Mouse (Mus musculus): ENCODE data around the gene Tma7.

Tma7 gene

GRCm38 (mm10) chr9:109082124-109082800, at the start of gene Tma7, which contains the start of gene Ccdc51:
Gene Tma7 (minus strand): TSS chr9:109082587.
Gene Ccdc51 (plus strand): TSS chr9:109082493.
- DNase-seq (ENCODE audit: low spot score in 2 of 2): peak; percentile 76 to 83

- no peak for DNase-seq (ENCODE audit: low spot score in 2 of 2)
Observed at GRCm38 (mm10) chr9:109130076-109130475, 47.7 kb upstream of the Tma7 start.

DNA sequence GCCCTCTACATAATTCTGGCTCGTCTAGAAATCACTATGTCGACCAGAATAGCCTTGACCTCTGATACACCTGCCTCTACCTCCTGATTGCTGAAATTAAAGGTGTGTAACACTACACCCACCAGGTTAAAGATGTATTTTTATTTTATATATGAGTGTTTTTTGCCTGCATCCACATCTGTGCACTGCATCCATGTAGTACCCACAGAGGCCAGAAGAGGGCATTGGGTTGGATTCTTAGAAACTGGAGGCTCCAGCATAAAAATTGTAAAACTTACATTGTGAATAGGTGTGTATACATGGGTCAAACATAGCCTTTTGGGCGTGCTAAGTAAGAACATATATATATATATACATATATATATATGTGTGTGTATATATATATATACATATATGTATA, 45.8 kb upstream of the Tma7 start:
- DNase-seq (ENCODE audit: low spot score in 2 of 2): no peak

GRCm38 (mm10) chr9:109127076-109127475, 44.7 kb upstream of the Tma7 start:
- DNase-seq (ENCODE audit: low spot score in 2 of 2): no peak

GRCm38 (mm10) chr9:109125481-109125880, 43.1 kb upstream of the Tma7 start:
- no peak for DNase-seq (ENCODE audit: low spot score in 2 of 2)

- no peak for DNase-seq (ENCODE audit: low spot score in 2 of 2)
Observed at GRCm38 (mm10) chr9:109125043-109125442, 42.7 kb upstream of the Tma7 start.

DNA sequence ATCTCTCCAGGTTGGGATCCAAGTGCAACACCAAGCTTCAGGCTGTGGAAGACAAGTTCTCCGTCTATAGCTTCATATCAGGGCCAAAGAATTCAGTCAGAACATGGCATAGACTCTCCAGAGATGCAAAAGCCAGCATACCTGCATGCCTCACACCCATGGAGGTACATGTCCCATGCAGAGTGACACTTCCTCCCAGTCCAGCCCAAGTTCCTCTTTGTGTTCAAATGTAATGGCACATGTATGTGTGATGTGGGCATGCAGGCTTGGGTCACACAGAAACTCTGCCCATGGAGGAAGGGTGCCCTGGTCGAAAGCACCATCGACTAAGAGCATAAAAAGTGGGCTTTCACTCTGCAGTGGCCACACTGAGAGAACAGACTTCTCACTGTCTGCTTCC, 41.8 kb upstream of the Tma7 start:
- DNase-seq (ENCODE audit: low spot score in 2 of 2): no peak

- no peak for DNase-seq (ENCODE audit: low spot score in 2 of 2)
Observed at GRCm38 (mm10) chr9:109123266-109123665, 40.9 kb upstream of the Tma7 start.

GRCm38 (mm10) chr9:109122553-109123085, 40.2 kb upstream of the Tma7 start:
- DNase-seq (ENCODE audit: low spot score in 2 of 2): no peak

DNA sequence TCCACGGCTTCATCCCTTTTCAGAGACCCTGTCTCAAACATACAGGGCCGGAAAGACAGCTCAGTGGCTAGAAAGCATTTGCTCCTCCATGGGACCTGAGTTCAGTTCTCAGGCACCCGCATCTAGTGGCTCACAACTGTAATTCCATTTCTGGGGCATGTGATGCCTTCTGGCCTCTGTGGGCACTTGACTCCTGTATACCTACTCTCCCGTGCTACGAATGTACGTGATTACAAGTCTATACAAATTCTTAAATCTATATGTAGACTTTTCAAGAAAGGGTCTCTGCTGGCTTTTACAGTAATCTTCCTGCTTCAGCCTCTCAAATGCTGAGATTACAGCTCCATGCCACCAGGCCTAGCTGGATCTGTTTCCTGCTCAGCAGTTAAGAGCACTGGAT, 38.6 kb upstream of the Tma7 start:
- no peak for DNase-seq (ENCODE audit: low spot score in 2 of 2)

- peak in 1 of 2 experiments; percentile 21 for DNase-seq (ENCODE audit: low spot score in 2 of 2)
Observed at GRCm38 (mm10) chr9:109119571-109119970, 37.2 kb upstream of the Tma7 start.

DNA sequence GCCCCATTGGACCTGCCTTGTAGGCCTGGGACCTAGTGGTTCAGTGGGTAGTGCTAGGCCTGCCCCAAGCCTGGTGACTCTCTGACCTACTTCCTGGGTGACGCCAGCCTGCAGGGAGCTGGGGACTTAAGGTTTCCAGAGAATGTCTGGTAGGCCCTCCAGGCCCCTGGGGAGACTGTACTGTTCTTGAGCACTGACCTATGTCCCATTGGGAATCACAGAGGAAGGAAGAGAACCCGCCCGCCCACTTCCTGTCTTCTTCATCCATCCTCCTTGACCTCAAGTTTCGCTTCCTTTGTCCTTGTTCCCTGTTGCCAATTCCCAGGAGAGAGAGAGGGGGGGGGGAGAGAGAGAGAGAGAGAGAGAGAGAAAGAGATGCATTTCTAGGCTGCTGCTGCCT, 35.7 kb upstream of the Tma7 start:
- DNase-seq (ENCODE audit: low spot score in 2 of 2): peak in 1 of 2 experiments; percentile 17

GRCm38 (mm10) chr9:109116205-109116604, 33.8 kb upstream of the Tma7 start:
- no peak for DNase-seq (ENCODE audit: low spot score in 2 of 2)

- peak in 1 of 2 experiments; percentile 56 for DNase-seq (ENCODE audit: low spot score in 2 of 2)
Observed at GRCm38 (mm10) chr9:109114871-109115270, 32.5 kb upstream of the Tma7 start.

DNA sequence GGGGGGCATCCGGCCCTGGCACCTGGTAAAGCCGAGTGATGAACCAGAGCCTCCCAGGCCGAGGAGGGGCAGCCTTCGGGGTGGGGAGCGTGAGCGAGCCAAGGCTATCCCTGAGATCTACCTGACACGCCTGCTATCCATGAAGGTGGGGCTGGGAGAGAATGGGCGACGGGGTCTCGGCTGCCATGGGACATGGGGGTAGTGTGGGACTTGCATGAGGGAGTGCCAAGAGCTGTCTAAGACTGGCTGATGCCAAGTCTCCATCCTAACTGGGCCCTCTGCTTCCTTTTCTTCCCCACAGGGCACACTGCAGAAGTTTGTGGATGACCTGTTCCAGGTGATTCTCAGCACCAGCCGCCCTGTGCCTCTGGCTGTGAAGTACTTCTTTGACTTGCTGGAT, 31.9 kb upstream of the Tma7 start:
- DNase-seq (ENCODE audit: low spot score in 2 of 2): peak in 1 of 2 experiments; percentile 58

GRCm38 (mm10) chr9:109113331-109113730, 30.9 kb upstream of the Tma7 start:
- peak in 1 of 2 experiments; percentile 55 for DNase-seq (ENCODE audit: low spot score in 2 of 2)

- peak in 1 of 2 experiments; percentile 54 for DNase-seq (ENCODE audit: low spot score in 2 of 2)
Observed at GRCm38 (mm10) chr9:109111591-109111990, 29.2 kb upstream of the Tma7 start.

DNA sequence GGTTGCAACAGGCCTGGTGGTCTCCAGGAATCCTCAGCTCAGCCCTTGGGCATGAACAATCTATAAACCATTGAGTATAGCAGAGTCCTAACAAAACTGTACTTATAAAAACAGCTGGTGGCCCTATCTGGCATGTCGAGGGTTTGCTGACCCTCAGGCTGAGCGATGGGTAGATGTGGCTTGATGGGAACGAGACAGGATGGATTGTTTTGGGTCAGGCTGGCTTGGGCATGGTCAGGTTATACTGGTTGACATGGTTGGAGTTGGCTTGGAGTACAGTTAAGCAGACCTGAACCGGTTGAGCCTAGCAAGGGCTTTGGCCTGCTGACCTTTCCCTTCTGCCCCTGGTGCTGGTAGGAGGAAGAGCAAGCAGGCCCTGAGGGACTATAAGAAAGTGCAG, 28.7 kb upstream of the Tma7 start:
- no peak for DNase-seq (ENCODE audit: low spot score in 2 of 2)

DNA sequence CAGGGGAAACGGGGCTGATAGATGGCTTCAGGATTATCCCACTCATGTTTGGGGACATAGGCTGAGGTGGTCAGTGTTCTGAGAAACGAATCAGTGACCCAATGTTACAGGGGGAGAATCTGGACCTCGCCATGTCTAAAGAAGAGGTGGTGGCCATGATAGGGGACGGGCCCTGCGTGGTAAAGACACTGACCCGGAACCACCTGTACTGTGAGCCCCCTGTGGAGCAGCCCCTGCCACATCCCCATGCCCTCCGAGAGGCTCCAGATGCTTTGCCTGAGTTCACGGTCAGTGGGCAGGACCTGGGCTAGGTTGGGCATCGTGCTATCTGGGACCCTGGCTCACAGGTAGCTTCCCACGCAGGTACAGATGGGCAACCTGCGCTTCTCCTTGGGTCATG, 27.9 kb upstream of the Tma7 start:
- DNase-seq (ENCODE audit: low spot score in 2 of 2): no peak

- no peak for DNase-seq (ENCODE audit: low spot score in 2 of 2)
Observed at GRCm38 (mm10) chr9:109107341-109107740, 25.0 kb upstream of the Tma7 start.

GRCm38 (mm10) chr9:109105648-109106047, 23.3 kb upstream of the Tma7 start:
- no peak for DNase-seq (ENCODE audit: low spot score in 2 of 2)

DNA sequence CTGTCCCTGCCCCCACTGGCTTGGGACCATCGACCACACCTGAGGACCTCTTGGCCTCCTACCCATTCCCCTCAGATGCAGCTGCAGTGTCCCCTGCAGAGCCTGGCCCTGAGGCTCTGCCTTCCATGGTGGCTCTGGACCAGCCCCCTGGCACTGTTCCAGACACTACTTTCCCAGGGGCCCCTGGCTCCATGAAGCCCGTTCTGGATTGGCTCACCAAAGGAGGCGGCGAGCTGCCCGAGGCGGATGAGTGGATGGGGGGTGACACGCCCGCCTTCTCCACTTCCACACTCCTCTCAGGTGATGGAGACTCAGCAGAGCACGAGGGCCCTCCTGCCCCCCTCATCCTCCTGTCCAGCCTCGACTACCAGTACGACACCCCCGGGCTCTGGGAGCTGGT, 22.6 kb upstream of the Tma7 start:
- DNase-seq (ENCODE audit: low spot score in 2 of 2): no peak

DNA sequence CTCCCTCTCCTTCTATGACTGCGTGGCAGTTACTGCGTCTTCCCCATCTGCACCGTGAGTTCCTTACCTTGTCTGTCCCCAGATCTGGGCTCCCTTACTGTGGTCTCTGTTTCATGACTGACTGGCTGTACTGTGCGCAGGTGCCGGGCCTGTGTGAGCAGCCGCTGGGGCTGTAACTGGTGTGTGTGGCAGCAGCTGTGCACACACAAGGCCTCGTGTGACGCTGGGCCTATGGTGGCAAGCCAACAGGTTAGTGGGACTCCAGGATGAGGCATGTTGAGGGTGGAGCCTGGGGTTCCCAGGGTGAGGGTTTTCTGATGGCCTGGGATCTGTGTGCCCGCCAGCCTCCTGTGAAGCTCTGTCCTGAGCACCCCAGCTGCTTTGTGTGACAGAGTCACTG, 21.7 kb upstream of the Tma7 start:
- DNase-seq (ENCODE audit: low spot score in 2 of 2): no peak

- no peak for DNase-seq (ENCODE audit: low spot score in 2 of 2)
Observed at GRCm38 (mm10) chr9:109103250-109103649, 20.9 kb upstream of the Tma7 start.
